Comparison of ENCODE assay signal across 9 mouse cellular contexts in the genomic region with DNA sequence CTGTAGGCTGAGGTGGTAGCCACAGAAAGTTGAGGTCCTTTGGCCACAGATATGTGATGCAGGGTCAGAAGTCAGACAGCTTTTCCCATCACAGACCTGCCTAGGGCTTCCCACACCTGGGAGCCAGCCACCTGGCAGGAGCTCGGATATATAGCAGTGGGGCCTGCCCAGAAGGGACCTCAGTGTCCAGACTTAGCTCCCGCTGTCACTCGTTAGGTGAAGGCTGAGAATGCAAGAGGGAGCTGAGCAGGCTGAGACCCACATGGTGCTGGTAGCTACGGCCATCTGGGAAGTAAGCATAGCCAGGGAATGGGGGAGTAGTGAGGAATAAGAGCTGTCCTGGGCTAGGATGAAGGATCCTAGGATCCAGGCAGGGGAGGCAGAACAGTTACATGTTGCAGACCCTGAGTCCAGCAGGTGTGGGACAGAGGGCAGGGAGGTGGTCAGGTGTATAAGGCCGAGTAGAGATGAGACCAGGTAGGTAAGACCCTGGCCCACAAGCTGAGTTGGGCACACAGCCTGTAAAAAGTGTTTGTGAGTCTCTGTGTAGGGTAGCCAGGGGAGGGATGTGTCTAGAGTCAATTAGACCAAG. TPM values are rescaled to one million over a fixed set of nuclear protein-coding genes. Genes with fewer than 3 reads are reported as not detected.
DNase-seq lines count a peak whose midpoint lies in the region; ATAC-seq and TF ChIP-seq lines count a peak whose summit lies in the region.
"Had no signal": no experiment of that assay in that cellular context is flagged by ENCODE, and none has a peak within 500 bp of the region (broad histone marks: within the 10 kb centered on the region; RNA-seq: fewer than 3 reads in every experiment).

No protein-coding gene starts in this region.

- intact Hi-C loops in heart, postnatal 10 days (cut with DNase I): loop anchor here (5.0 kb wide), 1 partner anchor 310 kb away; the partner anchor contains the start of gene Mrgbp

- H3K9me3 ChIP-seq in G1E (replicated peaks): no peaks in the 10 kb centered on the region
- H3K9me3 ChIP-seq in heart, postnatal 0 days (replicated peaks; ENCODE audit: control insufficient read depth, low read length): no peaks in the 10 kb centered on the region
- H3K9me3 ChIP-seq in liver, postnatal 0 days (ENCODE audit: low read length): no peaks in the 10 kb centered on the region

- peak overlapping the region; percentile 82; the same call in 1 of the 2 replicates for H3K4me3 ChIP-seq in G1E (ENCODE audit: low read depth, low read length)
- no peak overlapping the region; the same call in 1 of the 2 replicates for H3K4me3 ChIP-seq in heart, postnatal 0 days (ENCODE audit: low read depth, low read length)
- peak overlapping the region; percentile 81 for H3K4me3 ChIP-seq in liver, postnatal 0 days (ENCODE audit: low read depth, low read length)

- H3K36me3 ChIP-seq in G1E (replicated peaks): peaks cover 53% of the 10 kb centered on the region
- peaks cover 11% of the 10 kb centered on the region; the same call in 1 of the 2 replicates for H3K36me3 ChIP-seq in heart, postnatal 0 days (replicated peaks; ENCODE audit: control insufficient read depth, insufficient read depth, low read length)
- peaks cover 9% of the 10 kb centered on the region; the same call in 1 of the 2 replicates for H3K36me3 ChIP-seq in liver, postnatal 0 days (replicated peaks; ENCODE audit: insufficient read depth, low read length)

- H3K27me3 ChIP-seq in G1E (ENCODE audit: insufficient read depth, low read length): peaks cover 16% of the 10 kb centered on the region
- no peaks in the 10 kb centered on the region; the same call in 1 of the 2 replicates for H3K27me3 ChIP-seq in heart, postnatal 0 days (ENCODE audit: control insufficient read depth, insufficient read depth, low read length)
- no peaks in the 10 kb centered on the region for H3K27me3 ChIP-seq in liver, postnatal 0 days (ENCODE audit: insufficient read depth, low read length)

- TF ChIP-seq CTCF in G1E (IDR thresholded peaks at IDR 0.05; ENCODE audit: low read depth, low read length): no peak
- TF ChIP-seq CTCF in heart, postnatal 0 days (IDR thresholded peaks at IDR 0.05; ENCODE audit: low read depth): no peak
- no peak for TF ChIP-seq CTCF in liver, postnatal 0 days (IDR thresholded peaks at IDR 0.05; ENCODE audit: low read depth)

- peaks cover 63% of the 10 kb centered on the region for H3K4me1 ChIP-seq in G1E (ENCODE audit: insufficient read depth, low read depth, low read length)
- peaks cover 9% of the 10 kb centered on the region; the same call in 1 of the 2 replicates for H3K4me1 ChIP-seq in heart, postnatal 0 days (ENCODE audit: control insufficient read depth, insufficient read depth)
- peaks cover 36% of the 10 kb centered on the region for H3K4me1 ChIP-seq in liver, postnatal 0 days (ENCODE audit: insufficient read depth)

- no peak overlapping the region for H3K27ac ChIP-seq in heart, postnatal 0 days (ENCODE audit: low read depth)
- no peak overlapping the region for H3K27ac ChIP-seq in liver, postnatal 0 days (ENCODE audit: low read depth)

- 57% methylated on average over 5 of the region's 5 CpGs for WGBS in heart, postnatal 0 days
- 80% methylated on average over 5 of the region's 5 CpGs for WGBS in liver, postnatal 0 days (ENCODE audit: insufficient replicate concordance)

- ATAC-seq in G1E (ENCODE audit: extremely low read depth, insufficient number of reproducible peaks, low FRiP score, poor library complexity, severe bottlenecking): no peak
- ATAC-seq in heart, postnatal 0 days (ENCODE audit: insufficient read depth, low read depth): no peak
- ATAC-seq in liver, postnatal 0 days: no peak

- no peak overlapping the region for H3K4me2 ChIP-seq in heart, postnatal 0 days (ENCODE audit: low read depth, low read length)
- H3K4me2 ChIP-seq in liver, postnatal 0 days (ENCODE audit: low read depth, low read length): peak overlapping the region; percentile 99

- DNase-seq in heart, adult 11 months: peak; percentile 93
- no peak for DNase-seq in heart, postnatal 10 days
- no peak for DNase-seq in G1E (ENCODE audit: low spot score)
- no peak for DNase-seq in heart, postnatal 0 days (ENCODE audit: low spot score)
- no peak for DNase-seq in liver, postnatal 0 days
- no peak for DNase-seq in adipocyte (ENCODE audit: low spot score)
- DNase-seq in cerebellum, adult 9-10 months: no peak
- DNase-seq in thymus, postnatal 10 days (ENCODE audit: low spot score in 2 of 2): no peak
- DNase-seq: kidney, postnatal 25 days had no signal

- no peak for TF ChIP-seq EP300 in heart, postnatal 0 days (IDR thresholded peaks at IDR 0.05; ENCODE audit: low read depth)
- no peak for TF ChIP-seq EP300 in liver, postnatal 0 days (IDR thresholded peaks at IDR 0.05; ENCODE audit: low read depth)

- H3K9ac ChIP-seq in heart, postnatal 0 days (replicated peaks; ENCODE audit: low read depth, low read length): peak overlapping the region; percentile 86; the same call in 1 of the 2 replicates
- peak overlapping the region; percentile 94 for H3K9ac ChIP-seq in liver, postnatal 0 days (replicated peaks)

RNA-seq across cellular contexts. Expression of gene Cables2, which starts 1.4 kb away (rescaled TPM):
- total RNA-seq in heart, postnatal 10 days (2021): 10 to 100 TPM; 16.5 to 16.7 TPM
- total RNA-seq in G1E (2014; fragmentation: Nextera tagmentation) (8.7 and 12.1 TPM in 2 replicates), G1E (2017) (9.7 and 10.9 TPM in 2 replicates)
- 14.5 and 23.6 TPM in 2 replicates for polyA plus RNA-seq in G1E (2012)
- total RNA-seq in heart, postnatal 0 days (2014; rRNA removed; ENCODE audit: low replicate concordance): 14.6 and 15.3 TPM in 2 replicates
- polyA plus RNA-seq in heart, postnatal 0 days (2015; fragmentation: Nextera tagmentation; extraction: Ambion mirVana): 6.2 and 6.5 TPM in 2 replicates
- polyA plus RNA-seq in liver, postnatal 0 days (2015; fragmentation: Nextera tagmentation; extraction: Ambion mirVana): 4.7 and 5.2 TPM in 2 replicates

RNA-seq across cellular contexts. Expression of gene Rps21, which starts 14.7 kb away (rescaled TPM):
- total RNA-seq in heart, postnatal 10 days (2021): 100 to 1,000 TPM; 575 to 597 TPM
- total RNA-seq in G1E (2014; fragmentation: Nextera tagmentation) (629 and 653 TPM in 2 replicates), G1E (2017) (2,631 and 2,791 TPM in 2 replicates)
- polyA plus RNA-seq in G1E (2012): 384 and 1,622 TPM in 2 replicates
- total RNA-seq in heart, postnatal 0 days (2014; rRNA removed; ENCODE audit: low replicate concordance): 706 and 957 TPM in 2 replicates
- polyA plus RNA-seq in heart, postnatal 0 days (2015; fragmentation: Nextera tagmentation; extraction: Ambion mirVana): 356 and 378 TPM in 2 replicates
- 382 and 393 TPM in 2 replicates for polyA plus RNA-seq in liver, postnatal 0 days (2015; fragmentation: Nextera tagmentation; extraction: Ambion mirVana)

RNA-seq across cellular contexts. Expression of gene Rbbp8nl, which starts 17.8 kb away (rescaled TPM):
- not detected for total RNA-seq in heart, postnatal 10 days (2021)
- total RNA-seq in G1E (2014; fragmentation: Nextera tagmentation) (not detected in 2 replicates), G1E (2017) (0.11 TPM in 1 of 2 replicates, not detected in the other)
- not detected in 2 replicates for polyA plus RNA-seq in G1E (2012)
- total RNA-seq in heart, postnatal 0 days (2014; rRNA removed; ENCODE audit: low replicate concordance): not detected in 2 replicates
- polyA plus RNA-seq in heart, postnatal 0 days (2015; fragmentation: Nextera tagmentation; extraction: Ambion mirVana): not detected in 2 replicates
- polyA plus RNA-seq in liver, postnatal 0 days (2015; fragmentation: Nextera tagmentation; extraction: Ambion mirVana): not detected in 2 replicates

RNA-seq across cellular contexts. Expression of gene Lama5, which starts 46.2 kb away (rescaled TPM):
- 10 to 100 TPM; 44.6 to 46.5 TPM for total RNA-seq in heart, postnatal 10 days (2021)
- total RNA-seq in G1E (2014; fragmentation: Nextera tagmentation): 65.1 and 99.6 TPM in 2 replicates
- total RNA-seq in G1E (2017): 25.4 and 25.5 TPM in 2 replicates
- 64.8 and 69.2 TPM in 2 replicates for polyA plus RNA-seq in G1E (2012)
- total RNA-seq in heart, postnatal 0 days (2014; rRNA removed; ENCODE audit: low replicate concordance): 69.6 and 95.7 TPM in 2 replicates
- 16.6 and 16.9 TPM in 2 replicates for polyA plus RNA-seq in heart, postnatal 0 days (2015; fragmentation: Nextera tagmentation; extraction: Ambion mirVana)
- 2.1 and 2.2 TPM in 2 replicates for polyA plus RNA-seq in liver, postnatal 0 days (2015; fragmentation: Nextera tagmentation; extraction: Ambion mirVana)
